Mouse (Mus musculus) frontal cortex, adult (tissue): ENCODE measurements around the gene Slc5a10.

Experiments used
- ATAC-seq: cut with Nextera tagmentation; 2 replicates; pipeline ENCODE4 v1.9.2; 2017; ENCODE audit warnings: mild to moderate bottlenecking, moderate library complexity, mixed read lengths; ENCODE audit not compliant: low TSS enrichment

Slc5a10 gene

DNA sequence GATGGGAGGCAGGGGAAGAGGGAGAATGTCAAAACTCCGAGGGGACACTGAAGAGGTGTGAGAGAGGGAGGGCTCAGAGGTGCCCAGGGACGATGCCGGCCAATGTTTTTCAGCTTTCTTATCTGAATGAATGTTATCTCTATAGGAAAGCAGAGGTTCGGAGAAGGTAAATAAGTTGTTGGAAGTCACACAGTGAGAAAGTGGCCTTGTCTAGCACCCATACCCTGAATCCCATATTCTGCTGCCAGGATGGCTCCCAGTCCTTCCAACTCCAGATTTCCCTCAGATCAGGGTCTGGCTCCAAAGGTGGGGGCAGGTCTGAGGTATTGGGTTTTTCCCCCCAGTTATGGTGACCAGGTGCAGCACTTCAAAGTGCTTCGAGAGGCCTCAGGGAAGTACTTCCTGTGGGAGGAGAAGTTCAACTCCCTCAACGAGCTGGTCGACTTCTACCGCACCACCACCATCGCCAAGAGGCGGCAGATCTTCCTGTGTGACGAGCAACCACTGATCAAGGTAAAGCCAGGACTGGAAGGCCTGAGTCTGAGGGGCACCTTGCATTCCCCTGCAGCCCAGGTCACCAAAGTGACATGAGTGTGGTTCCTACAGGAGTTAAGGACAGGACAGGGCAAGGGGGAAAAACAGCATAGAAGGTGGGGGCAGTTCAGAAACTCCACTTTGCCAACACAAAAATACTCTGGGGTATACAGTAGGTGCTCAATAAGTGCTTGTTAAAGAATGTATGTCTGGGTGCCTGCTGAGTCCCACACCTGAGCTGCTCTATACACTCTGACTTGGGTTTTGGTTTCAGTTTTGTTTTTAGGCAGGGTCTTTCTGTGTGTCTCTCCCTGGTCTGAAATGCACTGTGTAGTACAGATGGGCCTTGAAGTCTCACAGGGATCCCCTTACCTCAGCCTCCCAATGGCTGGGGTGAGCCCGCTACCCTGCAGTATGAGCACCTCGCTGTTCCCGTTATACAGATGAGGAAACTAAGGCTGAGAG lies 50.8 kb downstream of the Slc5a10 start:
- ATAC-seq, result no peak

DNA sequence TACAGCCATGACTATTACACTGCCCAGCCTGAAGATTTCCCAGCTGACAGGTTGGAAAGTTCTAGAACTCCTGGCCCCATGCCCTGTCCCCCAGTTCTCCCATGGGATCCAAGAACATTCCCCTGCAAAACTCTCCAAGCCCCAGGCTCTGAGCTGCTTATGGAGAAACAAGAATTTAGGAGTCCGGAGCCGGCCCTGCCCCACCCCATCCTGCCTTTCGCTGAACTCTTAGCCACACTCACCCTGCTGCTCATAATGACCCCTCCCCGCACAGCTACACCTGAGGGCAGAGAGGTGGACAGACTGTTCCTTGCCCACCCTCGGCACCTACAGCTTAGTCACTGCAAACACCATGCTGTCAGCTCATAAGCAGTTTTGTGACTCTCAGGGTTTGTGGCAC lies 52.8 kb downstream of the Slc5a10 start:
- ATAC-seq, result no peak

DNA sequence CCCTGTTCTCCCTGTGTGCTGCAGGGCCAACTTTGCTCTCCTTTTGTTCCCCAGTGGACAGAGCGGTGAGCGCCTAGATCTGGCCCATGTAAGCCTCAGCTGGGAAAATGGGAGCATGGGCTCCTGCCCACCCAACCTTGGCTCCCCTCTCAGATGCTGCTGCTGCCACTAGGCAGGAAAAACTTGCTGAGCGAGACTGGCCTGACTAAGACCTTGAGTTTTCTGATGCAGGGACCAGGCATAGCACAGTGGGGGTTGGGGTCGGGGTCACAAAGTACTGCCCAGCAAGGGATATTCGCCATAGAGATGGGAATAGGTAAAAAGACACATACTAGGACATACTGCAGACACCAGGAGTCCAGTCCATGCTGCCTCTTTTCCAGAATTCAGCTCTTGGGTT lies 53.4 kb downstream of the Slc5a10 start:
- ATAC-seq, result no peak

DNA sequence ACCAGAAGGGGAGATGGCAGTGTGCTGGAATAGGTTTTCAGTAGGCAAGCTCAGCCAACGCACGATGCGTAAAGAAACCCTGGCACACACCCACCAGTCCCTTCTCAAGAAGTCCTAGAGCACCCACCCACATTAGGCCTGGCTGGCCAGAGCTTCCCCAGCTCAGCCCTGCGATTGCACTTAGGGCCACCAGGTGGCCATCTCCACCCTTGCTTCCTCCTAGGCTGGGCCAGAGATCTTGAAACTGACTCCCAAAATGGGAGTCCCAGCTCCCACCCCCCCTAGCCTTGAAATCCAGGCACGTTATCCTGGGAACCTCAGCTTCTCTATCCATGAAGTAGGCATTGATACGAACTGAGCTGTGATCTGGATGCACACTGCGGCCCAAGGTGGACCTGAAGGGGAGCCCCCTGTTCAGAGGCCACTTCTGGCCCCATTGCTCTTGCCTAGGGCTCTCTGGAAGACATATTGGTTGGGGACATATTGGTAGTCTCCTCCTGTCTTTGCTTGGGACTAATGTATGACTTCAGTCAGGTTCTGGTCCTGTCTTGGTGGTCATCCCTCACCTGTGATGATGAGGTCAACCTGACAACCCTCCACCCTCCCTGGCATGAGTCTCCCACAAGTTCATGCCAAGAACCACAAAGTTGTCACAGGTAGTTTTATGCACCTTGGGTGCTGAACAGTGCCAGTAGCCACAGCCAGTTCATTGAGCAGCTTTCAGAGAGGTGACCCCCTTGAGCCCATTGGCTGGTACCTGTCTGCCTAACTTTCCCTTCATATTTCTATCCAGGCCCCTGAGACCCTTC lies 54.4 kb downstream of the Slc5a10 start:
- ATAC-seq, result peak; percentile 90

DNA sequence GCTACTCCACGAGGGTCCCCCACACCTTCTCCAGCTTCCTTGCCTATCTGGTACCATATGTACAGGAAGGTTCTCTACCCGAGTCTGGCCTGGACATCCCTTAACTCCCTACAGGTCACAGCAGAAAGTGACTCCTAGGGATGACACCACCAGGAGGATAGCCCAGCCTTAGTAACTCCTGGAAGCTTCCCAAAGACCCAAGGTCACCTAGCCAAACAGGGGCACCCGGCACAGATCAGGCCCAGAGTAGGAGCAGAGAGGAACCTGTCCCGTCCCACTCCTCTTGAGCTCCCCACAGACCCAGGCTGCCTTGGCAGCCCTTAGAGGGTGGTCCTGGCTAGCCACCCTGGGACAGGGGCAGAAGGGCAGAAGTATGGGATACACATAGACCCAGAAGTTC lies 55.2 kb downstream of the Slc5a10 start:
- ATAC-seq, result no peak

DNA sequence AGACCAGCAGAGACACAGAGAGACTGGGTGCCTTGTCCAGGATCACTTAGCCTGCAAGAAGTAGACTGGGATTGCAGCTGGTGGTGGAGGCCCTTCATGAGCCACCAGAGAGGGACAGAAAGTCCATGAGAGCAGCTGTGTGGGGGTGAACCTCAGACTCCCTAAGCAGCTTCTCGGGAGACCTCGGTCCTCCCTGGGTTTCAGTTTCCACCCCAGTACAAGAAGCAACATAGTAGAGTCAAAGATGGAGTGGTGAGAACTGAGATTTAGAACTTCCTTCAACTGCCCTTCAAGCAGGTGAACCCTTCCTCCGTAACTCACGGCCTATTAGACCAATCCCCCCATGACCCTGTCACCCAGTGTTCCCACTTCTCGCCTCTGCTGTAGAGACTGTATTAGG lies 58.4 kb downstream of the Slc5a10 start:
- ATAC-seq, result no peak

DNA sequence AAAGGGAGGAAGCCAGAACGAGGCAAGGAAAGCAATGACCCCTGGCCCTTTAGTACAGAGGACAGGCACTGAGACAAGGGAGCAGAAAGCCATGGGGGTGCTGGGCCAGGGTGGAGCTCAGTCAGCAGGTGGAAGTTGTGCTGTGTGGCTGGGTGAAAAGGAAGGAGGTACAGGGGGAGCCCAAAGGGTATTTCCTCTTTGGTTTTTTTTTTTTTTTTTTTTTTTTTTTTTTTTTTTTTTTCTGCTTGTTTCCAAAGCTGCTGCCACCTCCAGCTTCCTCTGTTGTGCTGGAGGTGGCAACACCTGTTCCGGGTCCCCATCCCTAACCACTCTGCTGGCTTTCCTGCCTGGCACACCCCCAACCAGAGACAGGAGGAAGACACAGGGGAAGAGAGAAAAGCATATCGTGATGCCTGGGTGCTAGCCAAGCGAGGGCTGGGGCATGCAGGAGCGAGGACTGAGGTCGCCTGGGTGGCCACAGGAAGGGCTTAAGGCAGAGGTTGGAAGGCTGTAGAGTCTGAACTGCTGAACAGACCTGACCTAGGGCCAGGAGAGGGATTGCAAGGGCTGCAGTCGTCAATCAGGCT lies 59.7 kb downstream of the Slc5a10 start:
- no peak for ATAC-seq

DNA sequence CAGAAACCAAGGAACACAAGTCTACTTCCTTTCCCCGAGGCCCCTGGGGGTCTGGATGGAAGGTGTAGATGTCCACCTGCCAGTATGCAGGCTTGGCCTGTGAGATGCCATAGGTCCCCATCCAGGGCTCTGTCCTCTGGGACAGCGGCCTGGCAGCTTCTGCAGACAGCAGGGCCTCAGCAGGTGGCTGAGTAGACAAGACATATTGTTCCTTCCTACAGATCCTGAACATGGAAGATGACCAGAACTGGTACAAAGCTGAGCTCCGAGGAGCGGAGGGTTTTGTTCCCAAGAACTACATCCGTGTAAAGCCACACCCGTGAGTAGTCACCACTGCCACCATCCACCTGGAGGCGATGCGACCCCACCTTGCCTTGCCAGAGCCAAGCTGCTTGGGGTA lies 60.6 kb downstream of the Slc5a10 start:
- no peak for ATAC-seq

DNA sequence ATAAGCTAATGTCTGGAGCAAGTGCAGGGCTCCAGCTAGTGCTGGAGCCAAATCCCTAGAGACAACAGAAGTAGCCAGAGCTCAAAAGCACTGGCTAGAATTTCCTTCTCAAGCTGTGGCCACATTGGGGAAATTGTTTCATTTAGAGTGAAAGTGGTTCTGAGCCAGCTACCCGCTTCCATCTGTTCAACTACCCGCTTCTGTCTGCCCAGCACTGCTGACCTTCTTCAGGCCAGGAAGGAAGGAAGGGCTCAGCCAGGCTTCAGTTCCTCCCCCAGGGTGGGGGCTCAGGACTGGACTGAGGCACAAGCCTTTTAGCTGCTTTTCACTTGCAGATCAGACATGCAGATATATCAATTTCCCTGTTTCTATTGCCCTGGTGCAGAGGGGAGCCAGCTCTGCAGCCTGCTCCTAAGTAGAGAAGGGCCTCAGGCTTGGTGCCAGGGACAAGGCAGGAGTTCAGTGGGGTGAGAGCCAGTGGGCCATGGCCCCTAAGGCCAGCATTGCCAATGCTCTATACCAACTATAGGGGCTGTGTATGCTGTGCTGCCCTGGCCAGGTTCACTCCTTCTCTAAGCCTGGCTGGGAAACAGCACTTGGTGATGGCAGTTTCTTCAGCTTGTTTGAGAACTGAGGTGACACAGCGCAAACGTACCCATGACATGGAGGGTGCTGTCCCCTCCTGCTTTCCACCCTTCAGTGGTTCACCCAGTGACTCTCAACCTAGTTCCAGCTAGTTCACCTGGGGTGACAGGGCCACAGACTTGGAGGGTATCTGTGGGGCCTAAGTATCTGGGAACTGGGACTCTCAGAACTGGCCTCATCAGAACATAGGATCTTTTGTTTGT lies 61.4 kb downstream of the Slc5a10 start:
- ATAC-seq, result no peak; the same call in 1 of the 2 replicates

DNA sequence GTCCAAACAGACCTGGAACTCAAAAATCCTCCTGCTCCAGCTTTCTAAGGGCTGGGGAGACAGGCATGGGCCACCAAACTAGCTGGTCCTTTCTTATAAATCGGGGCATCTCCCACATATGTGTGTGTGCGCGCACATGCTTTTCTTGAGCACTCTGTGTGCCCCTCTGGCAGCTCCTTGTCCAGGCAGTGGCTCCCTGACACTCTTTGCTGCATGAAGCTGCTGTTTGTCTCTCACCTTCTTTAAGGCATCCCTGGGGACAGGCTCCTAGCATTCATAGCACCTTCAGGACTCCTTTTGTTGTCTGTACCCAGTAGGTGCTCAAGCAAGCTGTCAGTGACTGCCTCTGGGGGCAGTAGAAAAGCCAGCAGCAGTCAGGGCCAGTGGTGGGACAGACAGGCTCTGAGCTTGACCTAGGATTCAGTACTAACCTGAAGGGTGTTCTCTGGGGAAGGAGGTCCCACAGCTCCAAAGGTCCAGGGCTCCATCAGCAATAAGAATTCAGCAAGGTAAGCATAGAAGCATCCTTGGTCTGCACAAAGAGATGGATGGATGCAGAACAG lies 62.2 kb downstream of the Slc5a10 start:
- no peak for ATAC-seq

DNA sequence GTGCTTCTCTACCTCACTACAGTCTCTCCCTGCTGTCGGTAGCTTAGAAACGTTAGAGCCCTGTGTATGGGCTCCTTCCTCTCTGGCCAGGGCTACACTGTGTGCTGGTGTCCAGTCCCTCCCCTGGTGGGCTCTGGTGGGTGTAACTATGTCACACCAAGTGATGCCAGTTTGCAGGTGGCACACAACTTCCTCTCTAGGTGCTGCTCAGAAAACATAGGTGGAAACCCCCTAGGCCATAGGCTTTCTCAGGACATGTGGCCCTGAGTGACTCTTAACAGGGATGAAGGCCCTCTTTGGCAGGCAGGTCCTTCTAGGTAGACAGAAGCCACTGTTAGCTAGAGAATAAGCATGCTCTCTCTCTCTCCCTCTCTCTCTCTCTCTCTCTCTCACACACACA lies 63.2 kb downstream of the Slc5a10 start:
- ATAC-seq, result no peak

DNA sequence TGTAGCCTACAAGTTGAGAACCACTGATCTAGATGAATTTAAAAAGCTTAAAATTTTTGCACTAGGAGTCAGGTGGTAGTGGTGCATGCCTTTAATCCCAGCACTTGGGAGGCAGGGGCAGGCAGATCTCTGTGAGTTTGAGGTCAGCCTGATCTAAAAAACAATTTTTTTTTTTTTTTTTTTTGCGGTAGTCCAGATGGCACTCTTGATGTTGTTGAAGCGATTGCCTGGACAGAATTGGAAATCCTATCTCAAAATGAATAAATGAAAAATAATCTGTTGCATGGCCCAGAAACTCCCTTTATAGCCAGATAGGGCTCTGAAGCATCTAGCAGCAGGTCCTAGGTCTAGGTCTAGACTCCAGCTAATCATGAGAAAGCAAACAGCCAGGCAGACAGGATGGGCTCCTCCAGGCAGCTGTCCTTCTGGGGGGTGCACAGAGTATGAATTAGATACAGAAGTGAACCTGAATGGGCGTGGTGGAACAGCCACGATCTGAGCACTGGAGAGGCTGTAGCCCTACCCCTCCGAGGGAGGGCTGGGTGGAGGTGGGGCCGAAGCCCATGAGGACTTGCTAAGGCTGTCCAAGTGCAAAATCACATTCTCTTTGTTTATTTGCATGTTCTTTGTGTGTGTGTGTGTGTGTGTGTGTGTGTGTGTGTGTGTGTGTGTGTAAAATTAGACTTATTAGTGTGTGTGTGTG lies 64.3 kb downstream of the Slc5a10 start:
- ATAC-seq, result no peak

DNA sequence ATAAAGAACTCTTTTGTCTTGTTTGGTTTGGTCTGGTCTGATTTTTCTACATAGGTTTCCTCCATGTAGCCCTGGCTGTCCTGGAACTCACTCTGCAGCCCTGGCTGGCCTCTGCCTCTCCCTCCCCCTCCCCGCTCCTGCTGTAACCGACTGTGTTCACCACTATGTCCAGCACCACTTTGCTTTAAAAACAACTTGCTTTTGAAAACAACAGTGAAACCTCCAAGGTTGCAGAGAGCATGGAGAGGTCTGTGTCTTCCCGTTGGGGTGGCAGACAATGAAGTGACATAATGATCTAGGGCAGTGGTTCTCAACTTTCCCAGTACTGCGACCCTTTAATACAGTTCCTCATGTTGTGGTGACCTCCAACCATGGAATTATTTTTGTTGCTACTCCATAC lies 65.0 kb downstream of the Slc5a10 start:
- ATAC-seq, result no peak

DNA sequence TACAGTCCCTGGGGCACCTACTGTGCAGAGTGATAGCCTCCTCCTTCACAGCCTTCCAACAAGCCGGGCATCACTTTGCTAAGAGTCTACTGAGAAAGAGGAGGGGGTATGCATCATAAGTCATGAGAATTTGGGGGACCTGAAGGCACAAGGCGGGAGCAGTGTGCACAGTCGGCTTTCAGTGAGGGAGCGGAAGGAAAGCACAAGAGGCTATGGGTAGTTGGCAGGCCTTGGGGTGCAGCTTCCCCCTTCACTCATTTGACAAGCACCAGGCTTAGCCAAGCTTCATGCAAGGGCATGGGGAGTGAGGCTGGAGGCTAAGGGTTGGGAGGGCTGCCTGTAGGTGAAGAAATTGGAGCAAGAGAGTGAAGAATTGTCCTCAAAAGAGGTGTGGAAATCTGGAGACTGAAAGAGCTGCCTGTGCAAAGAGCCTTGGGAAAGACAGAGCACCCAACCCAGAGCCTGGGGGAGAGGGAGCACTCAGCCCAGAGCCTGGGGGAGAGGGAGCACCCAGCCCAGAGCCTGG lies 65.8 kb downstream of the Slc5a10 start:
- ATAC-seq, result no peak

DNA sequence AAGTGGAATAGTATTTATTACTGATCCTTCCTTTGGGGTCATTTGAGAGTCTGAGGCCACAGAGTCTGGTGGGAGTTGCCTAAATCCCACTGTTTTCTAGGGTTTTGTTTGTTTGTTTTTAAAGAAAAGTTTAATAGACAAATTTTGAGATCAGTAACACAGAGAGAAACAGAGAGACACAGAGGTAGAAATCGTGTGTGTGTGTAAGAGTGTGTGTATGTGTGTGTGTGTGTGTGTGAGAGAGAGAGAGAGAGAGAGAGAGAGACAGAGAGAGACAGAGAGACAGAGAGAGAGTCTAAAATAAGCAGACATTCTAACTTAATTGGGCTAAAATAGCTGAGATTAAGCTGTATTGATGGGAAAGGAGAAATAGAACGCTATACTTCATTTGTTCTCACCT lies 67.1 kb downstream of the Slc5a10 start:
- no peak for ATAC-seq

DNA sequence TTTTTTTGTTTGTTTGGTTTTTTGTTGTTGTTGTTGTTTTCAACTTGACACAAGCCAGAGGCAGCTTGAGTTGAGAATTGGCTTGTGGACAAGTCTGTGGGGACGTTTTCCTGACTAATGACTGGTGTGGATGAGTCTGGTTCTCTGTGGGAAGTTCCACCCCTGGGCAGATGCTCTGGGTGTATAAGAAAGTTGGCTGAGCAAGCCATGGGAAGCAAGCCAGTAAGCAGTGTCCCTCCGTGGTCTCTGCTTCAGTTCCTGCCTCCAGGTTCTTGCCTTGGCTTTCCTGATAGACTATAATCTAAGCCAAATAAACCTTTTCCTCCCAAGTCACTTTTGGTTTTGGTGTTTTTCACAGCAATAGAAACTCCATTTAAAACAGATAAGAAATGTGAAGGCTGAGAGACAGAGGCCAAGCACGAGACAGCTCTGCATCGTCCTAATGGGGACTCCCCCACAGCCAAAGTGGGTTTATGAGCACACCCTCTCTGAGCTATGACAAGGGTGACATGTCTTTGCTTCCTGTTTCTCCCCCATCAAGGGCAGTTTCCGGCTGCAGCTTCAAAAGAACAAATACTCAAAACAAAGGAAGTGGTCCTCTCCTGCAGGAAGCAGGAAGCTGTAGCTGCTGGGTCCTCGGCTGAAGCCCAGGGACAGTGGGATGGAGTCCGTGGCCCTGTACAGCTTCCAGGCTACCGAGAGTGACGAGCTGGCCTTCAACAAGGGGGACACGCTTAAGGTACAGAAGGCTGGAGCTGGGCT lies 67.8 kb downstream of the Slc5a10 start, which contains the start of gene Grap:
TSS of gene Grap (plus strand) at position 580 of the 762 bp plus-strand sequence.
- no peak for ATAC-seq

DNA sequence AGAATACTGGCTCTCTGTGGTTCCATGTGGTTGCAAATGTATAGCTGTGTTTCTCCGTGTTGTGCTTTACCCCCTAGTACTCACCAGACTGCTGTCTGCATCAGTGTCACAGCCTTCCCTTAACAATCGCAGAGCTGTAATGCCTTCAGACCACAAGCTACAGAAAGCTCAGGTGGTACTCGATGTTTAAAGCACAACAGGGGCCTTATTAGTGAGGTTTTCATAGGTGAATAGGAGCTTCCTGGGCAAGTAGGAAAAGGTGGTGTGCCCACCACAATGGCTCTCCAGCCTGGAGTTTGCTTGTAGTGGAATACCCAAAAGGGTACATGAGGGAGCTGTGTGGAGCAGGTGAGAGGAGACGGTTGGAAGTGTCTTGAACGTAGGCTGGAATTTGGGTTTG lies 68.4 kb downstream of the Slc5a10 start:
- ATAC-seq, result no peak

DNA sequence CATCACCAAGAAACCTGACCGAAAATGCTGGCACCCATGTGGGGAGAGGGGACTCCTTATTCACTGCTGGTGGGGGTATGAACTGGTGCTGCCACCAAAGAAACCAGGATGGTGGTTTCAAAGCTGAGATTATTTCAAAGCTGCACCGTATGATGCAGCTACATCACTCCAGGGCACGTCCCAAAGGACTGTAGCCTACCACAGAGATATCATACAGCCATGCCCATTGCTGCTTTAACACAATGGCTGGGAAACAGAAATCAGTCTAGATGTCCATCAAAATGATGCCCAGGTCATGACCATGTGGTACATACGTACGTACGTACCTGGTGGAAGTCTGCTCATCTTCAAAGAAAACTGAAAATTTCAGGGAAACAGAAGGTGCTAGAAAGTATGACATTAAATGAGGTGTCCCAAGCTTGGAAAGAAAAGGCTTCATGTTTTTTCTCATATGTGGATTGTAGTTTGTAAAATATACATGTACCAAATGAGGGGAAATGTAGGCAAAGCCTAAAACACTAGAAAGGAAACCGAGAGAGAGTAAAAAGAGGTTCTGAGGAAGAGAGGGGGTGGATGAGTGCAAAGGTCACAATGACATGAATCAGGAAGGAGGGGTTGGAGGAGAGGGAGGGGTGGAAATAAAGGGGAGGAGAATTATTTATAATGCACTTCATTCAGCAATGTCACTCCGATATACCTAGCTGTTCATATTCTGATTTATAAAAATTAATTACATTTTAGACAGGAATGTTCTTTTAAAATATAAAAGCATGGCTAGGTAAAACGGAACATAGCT lies 70.0 kb downstream of the Slc5a10 start:
- no peak for ATAC-seq

DNA sequence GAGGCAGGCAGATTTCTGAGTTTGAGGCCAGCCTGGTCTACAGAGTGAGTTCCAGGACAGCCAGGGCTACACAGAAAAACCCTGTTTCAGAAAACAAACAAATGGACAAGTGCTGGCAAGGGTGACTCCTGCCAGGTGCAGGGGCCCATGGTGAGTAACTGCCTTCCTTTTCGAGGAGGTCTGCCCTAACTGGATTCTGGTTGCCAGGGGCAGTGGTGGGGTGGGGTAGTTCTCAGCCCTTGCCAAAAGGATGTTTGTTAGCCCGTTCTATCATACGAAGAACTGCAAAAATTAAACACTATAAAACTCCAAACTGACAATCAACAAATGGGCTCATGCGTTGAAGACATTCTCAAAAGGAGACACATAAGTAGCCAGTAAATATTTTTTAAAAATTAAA lies 71.0 kb downstream of the Slc5a10 start:
- no peak for ATAC-seq
